Comparison of ENCODE assay signal across 11 mouse cellular contexts in the genomic region with DNA sequence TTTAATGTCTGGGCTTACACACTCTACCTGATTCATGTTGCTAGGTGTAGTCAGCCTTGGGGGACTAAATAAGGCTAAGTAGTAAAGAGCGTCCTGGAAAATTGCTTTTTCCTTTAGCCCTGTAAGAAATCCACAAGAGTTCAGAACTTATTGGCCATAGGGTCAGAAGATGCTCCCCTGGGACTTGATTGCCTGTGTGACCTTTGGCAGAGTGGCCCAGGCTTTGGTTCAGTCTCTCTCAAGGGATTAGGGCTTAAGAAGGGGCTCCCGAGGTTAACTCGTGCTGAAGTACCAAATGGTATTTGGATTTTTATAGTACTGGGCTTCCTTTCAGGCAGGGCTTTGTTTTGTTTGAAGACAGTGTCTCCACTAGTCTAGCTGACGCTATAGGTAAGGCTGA. TPM values are rescaled to one million over a fixed set of nuclear protein-coding genes. Genes with fewer than 3 reads are reported as not detected.
A peak's percentile ranks its signal among the peaks of the same experiment; 100 is the strongest.
DNase-seq lines count a peak whose midpoint lies in the region; ATAC-seq and TF ChIP-seq lines count a peak whose summit lies in the region.
"Had no signal": no experiment of that assay in that cellular context is flagged by ENCODE, and none has a peak within 500 bp of the region (broad histone marks: within the 10 kb centered on the region; RNA-seq: fewer than 3 reads in every experiment).

No protein-coding gene starts in this region.

- TF ChIP-seq CTCF in heart, postnatal 0 days (IDR thresholded peaks at IDR 0.05; ENCODE audit: low read depth) = no peak

- peaks cover 17% of the 10 kb centered on the region for H3K4me1 ChIP-seq in embryonic facial prominence, embryonic 10.5 days
- no peaks in the 10 kb centered on the region for H3K4me1 ChIP-seq in heart, postnatal 0 days (ENCODE audit: control insufficient read depth, insufficient read depth)
- peaks cover 14% of the 10 kb centered on the region for H3K4me1 ChIP-seq in midbrain, embryonic 14.5 days (ENCODE audit: control insufficient read depth, insufficient read depth, low read length)

- ATAC-seq in heart, postnatal 0 days (ENCODE audit: insufficient read depth, low read depth) = no peak
- ATAC-seq in midbrain, embryonic 14.5 days (ENCODE audit: low FRiP score, low TSS enrichment) = no peak
- no peak for ATAC-seq in monocyte, adult 5-6 weeks (replicated peaks; ENCODE audit: insufficient number of reproducible peaks, low FRiP score, low TSS enrichment, poor library complexity, severe bottlenecking)
- ATAC-seq: Patski had no signal

- no peak overlapping the region for H3K27ac ChIP-seq in embryonic facial prominence, embryonic 10.5 days (replicated peaks)
- 0 out of 2 replicates have a peak overlapping the region, but pooled peaks have one; percentile 85 for H3K27ac ChIP-seq in heart, postnatal 0 days (ENCODE audit: low read depth)
- H3K27ac ChIP-seq in midbrain, embryonic 14.5 days (replicated peaks; ENCODE audit: low read depth, low read length) = no peak overlapping the region

- peak; percentile 19 for DNase-seq in kidney, adult 9 months
- DNase-seq in kidney, postnatal 14 days = no peak
- DNase-seq in embryonic facial prominence, embryonic 10.5 days (ENCODE audit: low spot score) = no peak
- no peak for DNase-seq in heart, postnatal 0 days (ENCODE audit: low spot score)
- DNase-seq in midbrain, embryonic 14.5 days = no peak
- no peak for DNase-seq in thymus, postnatal 36 days
- DNase-seq: cerebellum, adult 11 months had no signal

- 57% methylated on average over 4 of the region's 4 CpGs for WGBS in embryonic facial prominence, embryonic 10.5 days
- WGBS in heart, postnatal 0 days = 38% methylated on average over 4 of the region's 4 CpGs
- 45% methylated on average over 4 of the region's 4 CpGs for WGBS in midbrain, embryonic 14.5 days

- H3K9ac ChIP-seq in heart, postnatal 0 days (replicated peaks; ENCODE audit: low read depth, low read length) = peak overlapping the region; percentile 87
- H3K9ac ChIP-seq in midbrain, embryonic 14.5 days (replicated peaks; ENCODE audit: low read length) = no peak overlapping the region

- 0 out of 2 replicates have a peak overlapping the region, but pooled peaks have one; percentile 18 for H3K4me3 ChIP-seq in embryonic facial prominence, embryonic 10.5 days
- peak overlapping the region; percentile 86 for H3K4me3 ChIP-seq in heart, postnatal 0 days (ENCODE audit: low read depth, low read length)
- H3K4me3 ChIP-seq in midbrain, embryonic 14.5 days (replicated peaks; ENCODE audit: low read depth, low read length) = peak overlapping the region; percentile 86; the same call in 1 of the 2 replicates

- peaks cover 40% of the 10 kb centered on the region for H3K36me3 ChIP-seq in embryonic facial prominence, embryonic 10.5 days (replicated peaks)
- H3K36me3 ChIP-seq in heart, postnatal 0 days (replicated peaks; ENCODE audit: control insufficient read depth, insufficient read depth, low read length) = peaks cover 26% of the 10 kb centered on the region
- H3K36me3 ChIP-seq in midbrain, embryonic 14.5 days (ENCODE audit: control insufficient read depth, insufficient read depth, low read length) = peaks cover 29% of the 10 kb centered on the region

- no peaks in the 10 kb centered on the region for H3K27me3 ChIP-seq in embryonic facial prominence, embryonic 10.5 days (replicated peaks; ENCODE audit: low read depth, poor library complexity, severe bottlenecking)
- no peaks in the 10 kb centered on the region for H3K27me3 ChIP-seq in heart, postnatal 0 days (ENCODE audit: control insufficient read depth, insufficient read depth, low read length)
- no peaks in the 10 kb centered on the region for H3K27me3 ChIP-seq in midbrain, embryonic 14.5 days (ENCODE audit: control insufficient read depth, insufficient read depth, low read length)
- H3K27me3 ChIP-seq: Patski had no signal

- no peak for TF ChIP-seq EP300 in heart, postnatal 0 days (IDR thresholded peaks at IDR 0.05; ENCODE audit: low read depth)

- H3K9me3 ChIP-seq in embryonic facial prominence, embryonic 10.5 days = no peaks in the 10 kb centered on the region
- no peaks in the 10 kb centered on the region for H3K9me3 ChIP-seq in heart, postnatal 0 days (replicated peaks; ENCODE audit: control insufficient read depth, low read length)
- H3K9me3 ChIP-seq in midbrain, embryonic 14.5 days (ENCODE audit: control insufficient read depth, low read length) = no peaks in the 10 kb centered on the region

- H3K4me2 ChIP-seq in heart, postnatal 0 days (ENCODE audit: low read depth, low read length) = peak overlapping the region; percentile 83
- peak overlapping the region; percentile 85; the same call in 1 of the 2 replicates for H3K4me2 ChIP-seq in midbrain, embryonic 14.5 days (ENCODE audit: low read length)

RNA-seq across cellular contexts. Expression of a gene that starts 1.7 kb away (rescaled TPM):
- polyA plus RNA-seq in embryonic facial prominence, embryonic 10.5 days (2016; fragmentation: Nextera tagmentation; extraction: Ambion mirVana) = 119 and 122 TPM in 2 replicates
- total RNA-seq in heart, postnatal 0 days (2014; rRNA removed; ENCODE audit: low replicate concordance) = 402 and 407 TPM in 2 replicates
- 840 TPM in 2 replicates for polyA plus RNA-seq in heart, postnatal 0 days (2015; fragmentation: Nextera tagmentation; extraction: Ambion mirVana)
- polyA plus RNA-seq in midbrain, embryonic 14.5 days (2014; fragmentation: Nextera tagmentation; extraction: Ambion mirVana) = 150 and 153 TPM in 2 replicates
- total RNA-seq in monocyte, adult 5-6 weeks (2017) = 26.1 to 29.5 TPM (median 26.3 TPM) in 3 replicates

RNA-seq across cellular contexts. Expression of a gene that starts 27.8 kb away (rescaled TPM):
- polyA plus RNA-seq in embryonic facial prominence, embryonic 10.5 days (2016; fragmentation: Nextera tagmentation; extraction: Ambion mirVana) = 9.9 TPM in 2 replicates
- 4.5 TPM in 1 of 2 replicates, not detected in the other for total RNA-seq in heart, postnatal 0 days (2014; rRNA removed; ENCODE audit: low replicate concordance)
- polyA plus RNA-seq in heart, postnatal 0 days (2015; fragmentation: Nextera tagmentation; extraction: Ambion mirVana) = 2.0 and 2.4 TPM in 2 replicates
- polyA plus RNA-seq in midbrain, embryonic 14.5 days (2014; fragmentation: Nextera tagmentation; extraction: Ambion mirVana) = 41.5 and 51.7 TPM in 2 replicates
- total RNA-seq in monocyte, adult 5-6 weeks (2017) = 0.39 to 2.2 TPM (median 2.2 TPM) in 3 replicates

RNA-seq across cellular contexts. Expression of a gene that starts 49.1 kb away (rescaled TPM):
- not detected in 2 replicates for polyA plus RNA-seq in embryonic facial prominence, embryonic 10.5 days (2016; fragmentation: Nextera tagmentation; extraction: Ambion mirVana)
- total RNA-seq in heart, postnatal 0 days (2014; rRNA removed; ENCODE audit: low replicate concordance) = not detected in 2 replicates
- not detected in 2 replicates for polyA plus RNA-seq in heart, postnatal 0 days (2015; fragmentation: Nextera tagmentation; extraction: Ambion mirVana)
- polyA plus RNA-seq in midbrain, embryonic 14.5 days (2014; fragmentation: Nextera tagmentation; extraction: Ambion mirVana) = not detected in 2 replicates
- 2.4 TPM in 1 of 3 replicates, not detected in the others for total RNA-seq in monocyte, adult 5-6 weeks (2017)
- total RNA-seq: left cerebral cortex, postnatal 36 days had no signal
- polyA plus RNA-seq: stomach, embryonic 14.5 days had no signal

Comparison
In these comparisons a context has a peak if more than half of its experiments do, and no peak if none do; other contexts are left out.
1. H3K4me3 ChIP-seq: peak in every context shown above with its lines; median percentile 86 in heart, postnatal 0 days; 86 in midbrain, embryonic 14.5 days; 18 in embryonic facial prominence, embryonic 10.5 days.